Mouse (Mus musculus) testis, adult 2 months (tissue): ENCODE results near the gene Cdc123.
"Not testable (repeated sequence)": the region's sequence is repeated elsewhere in the genome, so short reads cannot be mapped to it uniquely, and the experiment has no call there.

Experiments
- CTCF ChIP-seq: fragments of 200-500 bp; IDR thresholded peaks from 2 replicates; pipeline ENCODE4 v1.5.1; 2012; ENCODE audit warnings: low read depth, mild to moderate bottlenecking, inconsistent platforms, low read length, moderate library complexity; ENCODE audit not compliant: control insufficient read depth, insufficient read depth, insufficient replicate concordance
- POLR2A ChIP-seq: fragments of 200-500 bp; IDR thresholded peaks from 2 replicates; pipeline ENCODE4 v1.6.1; 2012; ENCODE audit warnings: low read depth, mild to moderate bottlenecking, inconsistent platforms, low read length, moderate library complexity; ENCODE audit not compliant: control insufficient read depth

- not testable (repeated sequence) for TF ChIP-seq CTCF, POLR2A
Observed at GRCm38 (mm10) chr2:5806201-5806600, 38.8 kb downstream of the Cdc123 start.
